Mouse (Mus musculus) spleen, adult 2 months (tissue): ENCODE results near the gene Cnot4.

Source experiments
- CTCF ChIP-seq: fragments of 200-500 bp; IDR thresholded peaks from 2 replicates; pipeline ENCODE4 v1.5.1; 2011; ENCODE audit warnings: mild to moderate bottlenecking, inconsistent platforms; ENCODE audit not compliant: insufficient read depth, insufficient read length, insufficient replicate concordance; ENCODE audit errors: extremely low read depth
- POLR2A ChIP-seq: fragments of 200-500 bp; IDR thresholded peaks from 2 replicates; pipeline ENCODE4 v1.6.1; 2011; ENCODE audit warnings: low read depth, low read length, inconsistent platforms

DNA sequence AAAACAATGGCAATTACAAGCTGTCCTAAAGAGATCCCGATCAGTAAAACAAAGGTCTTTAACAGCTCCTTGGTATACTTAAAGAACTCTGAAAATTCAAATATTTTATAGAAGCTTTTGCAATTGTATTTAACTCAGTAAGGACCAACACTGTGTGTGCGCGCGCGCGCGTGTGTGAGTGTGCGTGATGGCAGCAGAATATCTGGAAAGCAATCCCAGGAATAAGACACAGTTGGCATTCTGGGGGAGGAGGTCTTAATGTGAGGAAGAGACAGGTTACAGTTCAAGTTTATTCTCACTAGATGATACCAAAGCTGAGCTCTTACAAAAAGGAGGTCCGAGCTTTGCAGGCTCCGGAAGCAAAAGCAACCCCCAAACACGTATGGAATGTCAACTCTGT lies 100.2 kb downstream of the Cnot4 start:
- no peak for TF ChIP-seq POLR2A
- no peak for TF ChIP-seq CTCF
